Mouse (Mus musculus): Measurements from ENCODE around the gene Ikbke. TPM values are rescaled to one million over a fixed set of nuclear protein-coding genes. Genes with fewer than 3 reads are reported as not detected.
"Not testable (repeated sequence)": the region's sequence is repeated elsewhere in the genome, so short reads cannot be mapped to it uniquely, and the experiment has no call there.

The Ikbke gene
- 28.6 and 38.6 TPM in 2 replicates for total RNA-seq (2017)

- no peak for ATAC-seq (ENCODE audit: extremely low read depth, insufficient number of reproducible peaks, low FRiP score, poor library complexity, severe bottlenecking)
These were observed at the start of gene Ikbke for GRCm38 (mm10) chr1:131279456-131279776. Gene Ikbke (minus strand): TSS chr1:131279606.

- ATAC-seq (ENCODE audit: extremely low read depth, insufficient number of reproducible peaks, low FRiP score, poor library complexity, severe bottlenecking), result not testable (repeated sequence)
These were observed 49.7 kb upstream of the Ikbke start for GRCm38 (mm10) chr1:131329093-131329492.

GRCm38 (mm10) chr1:131327167-131327566, 47.8 kb upstream of the Ikbke start:
- no peak for ATAC-seq (ENCODE audit: extremely low read depth, insufficient number of reproducible peaks, low FRiP score, poor library complexity, severe bottlenecking)

GRCm38 (mm10) chr1:131324816-131325463, 45.5 kb upstream of the Ikbke start:
- no peak for ATAC-seq (ENCODE audit: extremely low read depth, insufficient number of reproducible peaks, low FRiP score, poor library complexity, severe bottlenecking)

GRCm38 (mm10) chr1:131319598-131320330, 40.4 kb upstream of the Ikbke start:
- ATAC-seq (ENCODE audit: extremely low read depth, insufficient number of reproducible peaks, low FRiP score, poor library complexity, severe bottlenecking), result no peak

GRCm38 (mm10) chr1:131318397-131318796, 39.0 kb upstream of the Ikbke start:
- ATAC-seq (ENCODE audit: extremely low read depth, insufficient number of reproducible peaks, low FRiP score, poor library complexity, severe bottlenecking), result no peak

GRCm38 (mm10) chr1:131317625-131318024, 38.2 kb upstream of the Ikbke start:
- no peak for ATAC-seq (ENCODE audit: extremely low read depth, insufficient number of reproducible peaks, low FRiP score, poor library complexity, severe bottlenecking)

- ATAC-seq (ENCODE audit: extremely low read depth, insufficient number of reproducible peaks, low FRiP score, poor library complexity, severe bottlenecking), result no peak
These were observed 31.9 kb upstream of the Ikbke start for GRCm38 (mm10) chr1:131311284-131311683.

- no peak for ATAC-seq (ENCODE audit: extremely low read depth, insufficient number of reproducible peaks, low FRiP score, poor library complexity, severe bottlenecking)
These were observed 30.9 kb upstream of the Ikbke start for GRCm38 (mm10) chr1:131310237-131310818.

- ATAC-seq (ENCODE audit: extremely low read depth, insufficient number of reproducible peaks, low FRiP score, poor library complexity, severe bottlenecking), result no peak
These were observed 21.3 kb upstream of the Ikbke start for GRCm38 (mm10) chr1:131300750-131301149.

GRCm38 (mm10) chr1:131299788-131300187, 20.4 kb upstream of the Ikbke start:
- ATAC-seq (ENCODE audit: extremely low read depth, insufficient number of reproducible peaks, low FRiP score, poor library complexity, severe bottlenecking), result no peak

- no peak for ATAC-seq (ENCODE audit: extremely low read depth, insufficient number of reproducible peaks, low FRiP score, poor library complexity, severe bottlenecking)
These were observed 19.8 kb upstream of the Ikbke start for GRCm38 (mm10) chr1:131299240-131299639.

- ATAC-seq (ENCODE audit: extremely low read depth, insufficient number of reproducible peaks, low FRiP score, poor library complexity, severe bottlenecking), result no peak
These were observed 18.8 kb upstream of the Ikbke start for GRCm38 (mm10) chr1:131298171-131298570.

- ATAC-seq (ENCODE audit: extremely low read depth, insufficient number of reproducible peaks, low FRiP score, poor library complexity, severe bottlenecking), result no peak
These were observed 17.3 kb upstream of the Ikbke start for GRCm38 (mm10) chr1:131296726-131297125.

GRCm38 (mm10) chr1:131295200-131295599, 15.8 kb upstream of the Ikbke start:
- no peak for ATAC-seq (ENCODE audit: extremely low read depth, insufficient number of reproducible peaks, low FRiP score, poor library complexity, severe bottlenecking)

- no peak for ATAC-seq (ENCODE audit: extremely low read depth, insufficient number of reproducible peaks, low FRiP score, poor library complexity, severe bottlenecking)
These were observed 14.5 kb upstream of the Ikbke start for GRCm38 (mm10) chr1:131293922-131294250.

- ATAC-seq (ENCODE audit: extremely low read depth, insufficient number of reproducible peaks, low FRiP score, poor library complexity, severe bottlenecking), result no peak
These were observed 14.0 kb upstream of the Ikbke start for GRCm38 (mm10) chr1:131293221-131293921.

GRCm38 (mm10) chr1:131290648-131291047, 11.2 kb upstream of the Ikbke start:
- ATAC-seq (ENCODE audit: extremely low read depth, insufficient number of reproducible peaks, low FRiP score, poor library complexity, severe bottlenecking), result no peak

GRCm38 (mm10) chr1:131288938-131289337, 9.5 kb upstream of the Ikbke start:
- no peak for ATAC-seq (ENCODE audit: extremely low read depth, insufficient number of reproducible peaks, low FRiP score, poor library complexity, severe bottlenecking)

- no peak for ATAC-seq (ENCODE audit: extremely low read depth, insufficient number of reproducible peaks, low FRiP score, poor library complexity, severe bottlenecking)
These were observed 7.9 kb upstream of the Ikbke start for GRCm38 (mm10) chr1:131287267-131287666.

All from neutrophil, adult 5-6 weeks (primary cell).